Mouse (Mus musculus): ENCODE results near the gene Rassf6.
A peak's percentile ranks its signal among the peaks of the same experiment; 100 is the strongest.
"Not testable (repeated sequence)": the region's sequence is repeated elsewhere in the genome, so short reads cannot be mapped to it uniquely, and the experiment has no call there.

The Rassf6 gene

DNA sequence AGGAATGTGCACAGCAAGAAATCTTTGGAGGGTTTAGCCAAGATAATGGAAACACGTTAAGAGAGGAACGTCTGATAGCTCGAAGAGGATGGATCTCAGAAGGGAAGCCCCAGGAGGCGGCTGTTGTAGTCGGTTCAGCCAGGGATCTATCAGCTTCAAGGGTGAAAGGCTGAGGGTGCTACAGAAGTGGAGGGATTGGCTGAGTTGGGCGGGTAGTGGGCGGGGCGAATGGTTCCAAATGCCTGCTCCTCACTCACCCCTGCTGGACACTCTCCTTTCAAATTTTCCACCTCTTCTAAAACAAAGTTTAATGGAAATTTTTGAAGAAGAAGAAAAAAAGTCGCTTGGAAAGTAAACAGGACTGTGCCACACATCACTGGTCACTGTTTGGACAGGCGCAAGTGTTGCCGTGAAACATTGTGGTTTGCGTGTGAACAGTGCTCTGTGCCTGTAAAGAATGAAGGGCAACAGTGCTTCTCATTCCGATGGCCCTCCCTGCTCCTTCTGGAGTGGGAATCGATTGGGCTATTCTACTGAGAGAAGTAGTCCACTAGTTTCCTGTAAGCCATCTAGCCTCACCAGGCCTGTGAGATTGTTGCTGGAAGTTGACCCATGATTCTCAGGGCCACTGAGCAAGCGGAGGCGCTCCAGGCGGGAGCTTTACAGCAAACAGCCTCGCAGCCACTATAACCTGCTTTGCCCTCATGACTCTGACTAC is 15.6 kb downstream of the Rassf6 start:
- no peak for DNase-seq (ENCODE audit: low spot score in 2 of 2)

DNA sequence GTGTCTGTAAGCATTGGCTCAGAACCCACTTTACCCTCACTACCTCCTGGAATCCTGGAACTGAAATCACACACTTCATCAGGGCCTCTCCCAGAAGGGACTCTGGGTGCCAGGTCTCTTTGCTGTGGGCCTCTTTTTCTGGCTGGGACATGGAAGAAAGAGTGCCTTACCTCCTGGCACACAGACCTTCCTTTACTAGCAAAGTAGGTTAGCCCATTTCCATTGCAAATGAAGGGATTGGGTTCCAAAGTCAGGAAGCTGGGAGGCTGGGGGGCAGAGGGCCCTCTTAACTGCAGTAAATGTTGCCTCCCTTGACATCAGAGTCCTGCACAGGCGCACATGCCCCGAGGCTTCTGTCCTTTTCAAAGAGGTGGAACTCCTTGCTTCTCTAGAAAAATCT is 17.2 kb downstream of the Rassf6 start:
- DNase-seq (ENCODE audit: low spot score in 2 of 2), result no peak

DNA sequence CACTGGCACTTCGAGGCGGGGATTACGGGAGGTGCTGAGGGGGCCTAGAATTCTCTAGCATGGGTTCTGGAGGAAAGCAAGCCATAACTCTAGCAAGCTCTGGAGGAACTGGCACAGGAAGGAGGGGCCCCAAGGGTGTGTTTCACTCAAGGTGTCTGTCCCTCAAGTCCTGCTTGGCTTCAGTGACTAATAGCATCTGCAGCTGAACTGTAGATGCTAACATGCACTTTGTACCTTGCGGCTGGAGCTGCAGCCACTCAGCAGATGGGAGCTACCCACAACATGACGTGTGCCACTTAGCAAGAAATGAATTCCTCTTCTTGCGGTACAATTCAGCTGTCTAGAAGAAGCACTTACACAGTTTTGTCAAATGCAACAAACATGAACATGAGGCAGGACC is 18.7 kb downstream of the Rassf6 start:
- no peak for DNase-seq (ENCODE audit: low spot score in 2 of 2)

DNA sequence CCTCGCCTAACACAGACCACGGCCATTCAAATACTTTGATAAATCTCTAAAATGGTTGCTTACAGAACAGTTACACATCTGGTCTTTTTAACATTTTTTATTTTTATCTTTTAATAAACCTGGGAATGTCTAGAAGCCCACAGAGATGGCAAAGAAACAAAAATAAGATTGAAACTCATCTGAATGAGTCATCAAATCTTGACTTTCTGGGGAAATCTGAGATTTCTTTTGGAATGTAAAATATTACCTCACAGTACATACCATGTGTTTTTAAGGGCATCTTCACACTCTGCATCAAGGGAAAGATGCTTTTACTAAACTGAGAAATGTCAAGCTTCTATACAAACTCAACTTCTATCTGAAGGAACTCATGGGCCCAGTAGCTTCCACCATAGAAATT is 19.1 kb downstream of the Rassf6 start:
- no peak for DNase-seq (ENCODE audit: low spot score in 2 of 2)

DNA sequence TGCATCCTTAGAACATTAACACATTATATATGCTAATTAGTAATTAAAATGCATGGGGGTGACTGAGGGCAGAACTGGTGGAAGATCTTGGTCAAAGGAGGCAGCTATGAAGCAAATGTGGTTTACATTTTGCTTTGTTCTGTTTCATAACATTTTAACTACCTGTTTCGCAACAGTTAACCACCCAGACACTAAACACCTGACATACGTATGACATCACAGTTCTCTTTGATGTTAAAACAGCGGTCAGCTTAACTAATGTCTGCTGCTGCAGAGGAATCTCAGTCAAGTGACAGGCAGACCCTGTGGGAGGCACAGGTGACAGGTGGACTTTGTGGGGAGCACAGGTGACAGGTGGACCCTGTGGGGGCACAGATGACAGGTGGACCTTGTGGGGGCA is 22.6 kb downstream of the Rassf6 start:
- no peak for DNase-seq (ENCODE audit: low spot score in 2 of 2)

DNA sequence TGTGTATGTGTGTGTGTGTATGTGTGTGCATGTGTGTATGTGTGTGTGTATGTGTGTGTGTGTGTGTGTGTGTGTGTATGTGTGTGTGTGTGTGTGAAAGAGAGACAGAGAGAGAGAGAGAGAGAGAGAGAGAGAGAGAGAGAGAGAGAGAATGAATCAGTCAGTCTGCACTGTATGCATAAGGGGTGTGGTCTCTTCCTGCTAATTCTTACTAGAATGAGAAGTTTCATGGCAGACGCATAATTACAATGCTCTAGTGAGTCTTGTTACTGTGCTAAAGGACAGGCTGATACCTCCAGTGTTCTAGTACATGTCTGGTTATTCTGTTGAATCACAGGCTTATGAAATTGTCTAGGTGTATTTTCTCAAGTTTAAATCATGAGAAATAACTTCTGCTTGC is 27.7 kb downstream of the Rassf6 start:
- DNase-seq (ENCODE audit: low spot score in 2 of 2), result not testable (repeated sequence)

DNA sequence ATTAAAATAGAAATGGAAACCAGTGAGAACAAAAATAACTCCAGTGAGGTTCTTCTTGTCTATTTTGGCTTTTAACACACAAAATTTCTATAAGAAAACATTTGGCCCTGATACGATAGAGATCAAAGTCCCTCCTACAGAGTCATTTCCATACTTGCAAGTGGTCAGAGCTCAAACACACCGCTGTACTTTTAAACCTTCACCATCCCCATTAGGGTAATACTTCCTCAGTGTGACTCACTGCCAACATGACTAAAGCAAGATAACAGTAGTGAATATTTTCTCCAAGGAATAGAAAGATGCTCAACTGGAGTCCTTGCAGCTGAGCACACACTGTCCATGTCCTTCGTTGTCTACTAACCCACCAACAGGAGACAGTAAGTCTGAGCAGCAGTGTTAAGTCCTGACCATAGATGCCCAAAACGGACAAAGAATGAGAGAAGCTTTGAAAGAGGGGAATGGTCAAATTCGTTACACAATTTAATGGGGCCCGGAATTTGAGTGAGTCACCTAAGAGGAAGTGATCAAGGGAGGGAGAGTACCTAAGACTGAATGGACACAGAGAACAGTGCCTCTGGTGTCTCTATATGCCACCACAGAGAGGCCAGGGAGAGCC is 28.4 kb downstream of the Rassf6 start:
- no peak for DNase-seq (ENCODE audit: low spot score in 2 of 2)

DNA sequence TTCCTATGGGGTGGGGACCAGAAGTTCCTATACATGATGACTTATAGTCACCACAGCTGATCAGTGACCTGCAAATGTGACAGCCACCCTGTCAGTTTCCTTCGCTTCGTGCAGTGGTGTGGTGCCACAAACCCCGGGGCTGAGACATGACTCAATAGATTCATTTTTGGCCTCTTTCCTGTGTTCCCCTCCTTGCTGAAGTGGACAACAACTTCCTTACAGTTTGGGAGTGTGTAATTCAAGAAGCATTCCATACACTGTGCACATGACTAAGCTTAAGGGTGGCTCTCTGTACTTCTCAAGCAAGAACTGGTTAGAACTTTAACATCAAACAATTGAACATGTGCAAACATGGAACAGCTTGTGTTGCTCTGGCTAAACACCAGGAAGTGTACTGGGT is 29.1 kb downstream of the Rassf6 start:
- no peak for DNase-seq (ENCODE audit: low spot score in 2 of 2)

DNA sequence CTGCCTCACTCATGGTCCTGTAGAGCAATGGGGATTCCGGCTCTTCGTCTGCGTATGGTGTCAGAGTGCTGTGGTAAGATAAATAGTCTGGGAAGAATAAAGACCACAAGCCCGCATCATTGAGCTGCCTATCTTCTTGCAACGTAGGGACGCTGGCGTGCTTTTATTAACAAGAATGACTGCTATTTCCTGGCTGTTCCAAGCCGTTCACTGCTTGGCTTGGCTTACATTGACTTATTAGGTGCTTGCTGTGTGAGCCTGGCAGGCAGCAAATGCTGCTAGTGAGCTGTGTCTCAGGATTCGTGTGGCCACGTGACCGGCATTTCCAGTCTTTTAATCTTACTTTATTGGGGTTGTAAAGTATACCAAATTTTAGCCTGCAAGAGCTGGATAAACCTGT is 31.6 kb downstream of the Rassf6 start:
- DNase-seq (ENCODE audit: low spot score in 2 of 2), result no peak

DNA sequence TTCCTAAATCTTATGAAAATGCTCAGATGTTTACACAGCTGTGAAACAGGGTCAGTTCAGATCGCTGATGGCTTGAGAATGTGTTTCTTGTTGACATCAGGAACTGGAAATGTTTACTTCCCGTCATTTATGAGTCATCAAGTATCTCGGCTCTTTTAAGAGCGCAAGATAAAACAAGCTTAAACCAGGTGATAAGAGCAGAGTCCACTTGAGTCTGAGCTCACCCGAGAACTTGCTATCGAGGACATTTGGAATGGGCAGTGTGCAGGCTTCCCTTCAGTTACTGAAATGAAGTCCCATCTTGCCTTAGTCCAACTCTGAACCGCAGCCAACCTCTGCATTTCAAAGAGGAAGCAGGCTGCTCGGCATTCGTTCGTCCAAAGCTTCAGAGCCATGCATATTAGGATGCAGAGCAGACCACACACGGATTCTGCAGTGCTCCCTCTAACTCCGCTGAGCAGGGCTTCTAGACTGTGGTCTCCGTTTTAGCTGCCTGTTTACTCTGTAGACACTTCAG is 37.0 kb downstream of the Rassf6 start:
- DNase-seq (ENCODE audit: low spot score in 2 of 2), result no peak

DNA sequence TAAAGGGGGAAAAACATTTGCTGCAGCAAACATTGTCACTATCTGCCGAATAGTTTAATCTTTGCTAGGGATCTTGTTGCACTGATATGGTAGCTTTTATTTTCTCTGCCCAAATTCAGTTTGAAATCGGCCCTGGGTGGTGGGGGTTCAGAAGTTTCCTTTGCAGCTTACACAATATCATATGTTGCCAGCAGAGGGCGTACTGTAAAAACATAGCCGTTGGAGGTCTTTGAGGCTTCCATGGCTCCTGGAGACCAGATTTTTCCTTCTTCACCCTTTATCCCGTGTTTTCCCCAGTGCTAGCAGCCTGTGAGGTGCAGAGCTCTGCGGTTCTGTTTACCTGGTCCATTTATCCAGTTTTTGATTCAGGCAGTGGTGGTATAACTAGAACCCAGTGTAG is 39.0 kb downstream of the Rassf6 start:
- DNase-seq (ENCODE audit: low spot score in 2 of 2), result peak in 1 of 2 experiments; percentile 57

DNA sequence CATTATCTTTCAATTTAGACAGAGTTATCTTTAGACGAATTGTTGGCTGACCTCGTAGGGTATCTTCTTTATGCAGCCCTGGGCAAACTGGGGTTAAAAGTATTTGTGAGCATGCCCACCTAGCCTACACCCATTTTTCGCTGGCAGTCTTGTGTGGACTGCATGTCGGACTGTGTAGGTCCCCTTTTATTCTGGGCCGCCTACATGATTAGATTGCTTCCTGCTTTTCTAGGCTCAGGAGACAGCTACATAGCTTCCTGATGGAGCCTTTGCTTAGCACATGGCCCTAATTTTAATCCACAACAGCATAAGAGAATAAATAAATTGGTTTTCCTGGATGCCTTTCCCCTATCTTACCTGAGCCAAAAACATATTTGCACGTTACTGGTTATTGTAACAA is 44.3 kb downstream of the Rassf6 start:
- DNase-seq (ENCODE audit: low spot score in 2 of 2), result no peak

DNA sequence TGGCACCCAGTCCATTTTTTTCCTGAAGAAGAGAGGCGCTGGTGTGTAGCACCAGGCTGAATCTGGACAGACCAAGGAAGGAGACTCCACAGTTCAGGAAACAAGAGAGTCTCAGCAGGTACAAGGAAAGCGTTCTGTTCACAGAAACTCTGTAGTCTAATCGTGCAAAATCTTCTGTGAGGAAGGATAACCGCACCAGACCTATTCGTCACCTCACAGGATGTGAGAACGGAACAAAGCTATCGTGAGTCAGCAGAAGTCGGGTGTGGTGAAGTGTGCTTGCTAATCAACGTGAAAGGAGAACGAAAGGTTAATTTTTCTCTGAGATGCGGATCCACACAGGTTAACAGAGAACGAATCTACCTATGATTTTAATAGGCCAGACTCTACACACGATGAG is 45.5 kb downstream of the Rassf6 start:
- DNase-seq (ENCODE audit: low spot score in 2 of 2), result no peak

DNA sequence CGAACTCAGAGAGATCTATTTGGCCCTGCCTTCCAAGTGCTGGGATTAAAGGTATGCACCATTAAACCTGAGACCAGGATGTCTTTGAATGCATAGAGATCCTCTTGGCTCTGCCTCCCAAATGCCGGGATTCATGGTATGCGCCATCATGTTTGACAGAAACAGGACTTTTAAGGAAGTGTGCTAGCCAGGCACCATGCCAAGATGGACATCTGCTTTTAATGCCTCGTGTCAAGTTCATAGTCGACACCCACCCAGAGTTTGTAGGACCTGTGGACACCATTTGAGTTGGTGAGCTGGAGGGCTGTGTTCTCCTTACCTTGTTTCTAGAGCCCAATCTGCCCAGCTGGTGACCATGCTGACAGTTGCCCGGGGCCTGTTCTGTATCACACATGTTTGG is 48.5 kb downstream of the Rassf6 start:
- no peak for DNase-seq (ENCODE audit: low spot score in 2 of 2)

DNA sequence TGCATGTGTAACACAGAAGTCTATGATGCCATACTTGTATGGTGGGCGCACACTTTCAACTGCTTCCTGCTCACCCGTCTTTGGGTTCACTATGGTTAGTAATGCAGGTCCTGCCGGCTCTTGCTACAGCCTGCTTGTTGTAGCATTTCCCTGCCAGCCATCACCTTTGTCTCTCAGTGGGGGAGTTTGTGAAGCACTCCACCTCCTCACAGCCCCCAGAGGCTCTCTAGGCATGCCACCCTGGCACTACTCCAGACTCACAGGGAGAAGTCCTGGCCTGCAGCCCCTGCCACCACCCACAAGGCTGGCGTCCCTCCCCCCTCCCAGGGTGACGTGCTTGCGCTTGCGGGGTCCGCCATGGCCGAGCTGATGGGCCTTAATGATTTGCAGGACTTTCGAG is 49.8 kb downstream of the Rassf6 start:
- no peak for DNase-seq (ENCODE audit: low spot score in 2 of 2)

DNA sequence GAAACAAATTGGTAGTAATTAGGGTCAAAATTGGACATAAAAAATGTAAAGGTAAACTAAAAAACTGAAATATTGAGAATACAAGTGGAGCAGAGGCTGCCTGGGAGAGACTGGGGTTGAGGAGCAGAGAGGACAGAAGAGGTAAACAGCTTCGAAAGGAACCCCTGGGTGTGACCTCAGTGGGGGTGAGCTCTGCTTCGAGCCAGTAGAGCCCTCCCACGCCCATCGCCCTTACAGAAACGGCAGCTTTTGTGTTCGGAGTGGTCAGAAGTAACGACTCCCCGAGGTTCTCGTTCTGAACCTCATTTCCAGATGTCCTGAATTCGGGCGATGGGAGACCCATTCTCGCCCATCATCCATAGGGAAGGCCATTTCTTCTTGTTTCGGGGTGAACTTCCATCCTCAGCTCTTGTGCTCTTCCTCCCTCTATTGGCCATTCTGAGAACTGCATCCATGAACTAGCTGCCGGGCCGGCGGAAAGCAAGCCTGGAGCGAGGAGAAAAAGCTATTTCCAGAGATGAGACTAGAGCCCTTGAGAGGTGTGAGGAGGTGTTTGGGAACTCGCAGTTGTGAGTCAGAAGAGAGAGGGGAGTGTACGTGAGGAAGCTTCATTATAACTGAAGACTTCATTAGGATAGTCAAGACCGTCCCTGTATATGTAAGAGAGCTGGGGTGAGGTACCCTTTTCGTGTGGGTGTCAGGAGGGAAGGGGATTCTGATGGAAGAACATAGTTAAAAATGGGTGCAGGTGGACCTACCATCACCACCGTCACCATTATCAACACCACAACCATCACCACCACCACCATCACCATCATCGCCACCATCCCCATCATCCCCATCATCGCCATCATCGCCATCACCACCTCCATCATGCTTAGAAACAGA is 51.5 kb downstream of the Rassf6 start:
- peak; percentile 49 to 81 for DNase-seq (ENCODE audit: low spot score in 2 of 2)

DNA sequence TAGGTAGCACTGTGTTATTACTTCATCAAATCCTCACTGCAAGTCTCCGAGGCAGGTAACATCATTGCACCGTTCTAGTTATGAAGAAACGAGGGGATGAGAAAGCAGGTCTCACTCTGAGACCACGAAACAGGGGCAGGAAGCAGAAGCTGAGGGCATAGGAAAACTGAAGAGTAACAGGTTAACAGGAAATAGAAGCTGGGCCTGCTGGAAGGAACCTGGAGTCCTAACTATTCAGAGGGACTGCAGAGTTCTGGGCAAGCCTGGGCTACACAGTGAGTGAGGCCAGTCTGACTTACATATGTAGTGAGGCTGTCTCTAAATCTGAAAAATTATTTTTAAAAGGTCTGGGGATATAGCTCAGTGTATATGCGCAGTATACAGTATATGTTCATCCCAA is 52.4 kb downstream of the Rassf6 start:
- no peak for DNase-seq (ENCODE audit: low spot score in 2 of 2)

DNA sequence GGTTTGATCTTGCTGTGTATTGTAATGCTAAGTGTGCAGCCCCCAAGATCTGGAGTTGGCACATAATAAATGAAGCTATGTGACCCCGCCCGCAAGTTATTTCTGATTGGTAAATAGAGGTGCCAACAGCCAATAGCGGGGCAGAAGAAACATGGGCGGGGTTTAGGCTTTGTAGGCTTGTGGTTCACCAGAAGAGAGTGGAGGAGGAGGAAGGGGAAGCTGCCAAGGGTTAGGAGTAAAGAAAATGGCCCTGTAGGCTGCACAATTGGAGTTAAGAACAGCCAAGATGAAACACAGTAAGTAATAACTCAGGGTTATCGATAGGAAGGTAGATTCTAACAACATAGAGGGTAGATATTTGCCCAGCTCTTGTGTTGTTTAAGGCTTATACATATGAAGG is 53.9 kb downstream of the Rassf6 start:
- no peak for DNase-seq (ENCODE audit: low spot score in 2 of 2)

DNA sequence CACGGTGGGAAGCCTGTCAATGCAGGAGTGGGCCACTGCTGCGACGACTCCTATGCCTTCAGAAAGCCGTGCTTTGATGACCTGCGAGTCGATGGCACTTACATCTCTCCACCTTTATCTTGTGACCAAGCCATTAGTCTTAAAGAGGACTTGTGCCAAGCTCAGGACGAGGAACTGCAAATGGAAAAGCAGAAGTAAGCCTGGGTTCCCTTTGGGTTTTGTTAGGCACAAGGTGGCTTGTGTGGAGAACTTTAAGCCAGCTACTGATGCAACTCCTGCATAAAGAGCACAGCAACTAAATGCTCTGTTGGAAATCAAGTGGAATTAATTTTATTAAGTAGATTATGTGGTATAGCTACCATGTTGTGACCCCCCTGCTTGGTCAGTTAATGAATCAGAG is 55.7 kb downstream of the Rassf6 start:
- DNase-seq (ENCODE audit: low spot score in 2 of 2), result no peak

DNA sequence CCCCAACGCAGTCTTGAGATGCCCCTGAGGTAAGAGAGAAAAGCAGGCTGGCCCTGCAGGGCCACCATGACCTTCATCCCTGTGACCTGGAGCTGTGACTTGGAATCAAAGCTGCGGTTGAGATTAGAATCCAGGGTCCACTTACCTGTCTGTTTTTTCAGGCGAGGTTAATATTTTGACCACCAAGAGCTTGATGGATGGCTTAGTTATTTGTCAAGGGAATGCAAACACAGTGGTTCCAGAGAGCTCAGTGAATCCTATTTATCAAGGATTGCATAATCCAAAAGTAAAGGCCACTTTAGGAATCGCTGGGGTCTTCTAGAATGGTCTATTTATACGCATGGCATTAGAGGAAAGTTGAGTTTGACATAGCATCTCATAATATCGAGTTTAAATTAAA is 58.3 kb downstream of the Rassf6 start:
- DNase-seq (ENCODE audit: low spot score in 2 of 2), result no peak

DNA sequence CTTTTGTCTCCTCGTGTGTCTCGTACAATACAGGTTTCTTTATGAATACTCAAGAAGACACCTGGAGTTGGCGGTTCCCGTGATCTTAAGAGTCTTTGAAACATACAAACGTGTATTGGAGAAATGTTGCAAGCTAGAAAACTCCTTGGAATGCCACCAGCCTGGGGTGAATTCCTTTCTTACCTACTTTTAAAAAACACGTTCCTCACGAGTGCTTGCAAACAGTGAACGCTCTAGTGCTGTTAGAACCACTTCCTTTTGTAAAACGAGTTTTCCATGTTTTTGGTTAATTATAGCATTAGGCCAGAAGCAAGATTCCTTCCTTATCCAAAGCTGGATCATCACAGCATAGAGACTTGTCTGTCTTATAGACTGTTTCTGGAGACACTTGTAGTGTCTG is 60.9 kb downstream of the Rassf6 start:
- DNase-seq (ENCODE audit: low spot score in 2 of 2), result no peak

DNA sequence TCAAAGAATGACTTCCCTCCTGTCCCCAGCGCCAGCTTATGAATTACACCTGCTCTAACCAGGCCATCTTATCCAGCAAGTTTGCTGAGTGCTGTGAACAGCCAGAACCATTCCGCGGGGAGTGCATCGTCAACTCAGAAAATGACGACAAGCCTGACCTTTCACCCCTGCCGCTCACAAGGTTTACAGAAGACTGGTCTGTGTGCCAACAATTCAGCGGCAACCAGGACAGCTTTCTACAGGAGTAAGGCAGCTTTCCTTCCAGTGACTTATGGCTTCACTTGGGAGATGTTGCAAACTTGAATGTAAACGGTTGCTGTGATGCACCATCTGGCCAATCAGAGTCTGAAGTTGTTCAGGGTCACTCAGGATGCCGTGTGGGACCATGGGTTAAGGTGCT is 62.7 kb downstream of the Rassf6 start:
- no peak for DNase-seq (ENCODE audit: low spot score in 2 of 2)

DNA sequence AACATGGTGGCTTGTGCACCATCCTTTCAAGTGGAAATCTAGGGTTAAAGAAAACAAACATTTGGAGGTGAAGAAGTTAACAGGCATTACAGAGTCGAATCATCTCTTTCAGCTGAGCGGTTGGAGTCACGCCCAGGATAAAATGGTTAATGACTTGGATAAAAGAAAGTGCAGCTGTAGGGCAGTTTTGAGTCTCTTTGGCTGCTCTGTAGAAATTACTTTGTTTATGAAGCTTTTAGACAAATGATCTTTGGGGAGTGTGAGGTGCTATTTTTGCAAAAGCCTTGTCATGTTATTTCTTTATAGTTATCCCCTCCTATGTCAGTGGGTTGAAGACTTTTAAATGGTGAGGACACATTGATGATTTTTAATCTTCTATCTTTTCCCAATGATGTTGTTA is 69.2 kb downstream of the Rassf6 start:
- DNase-seq (ENCODE audit: low spot score in 2 of 2), result no peak

Measured in cerebellum, postnatal 4 days (tissue).